Mouse (Mus musculus): ENCODE measurements around the gene Ddi2.

DNA sequence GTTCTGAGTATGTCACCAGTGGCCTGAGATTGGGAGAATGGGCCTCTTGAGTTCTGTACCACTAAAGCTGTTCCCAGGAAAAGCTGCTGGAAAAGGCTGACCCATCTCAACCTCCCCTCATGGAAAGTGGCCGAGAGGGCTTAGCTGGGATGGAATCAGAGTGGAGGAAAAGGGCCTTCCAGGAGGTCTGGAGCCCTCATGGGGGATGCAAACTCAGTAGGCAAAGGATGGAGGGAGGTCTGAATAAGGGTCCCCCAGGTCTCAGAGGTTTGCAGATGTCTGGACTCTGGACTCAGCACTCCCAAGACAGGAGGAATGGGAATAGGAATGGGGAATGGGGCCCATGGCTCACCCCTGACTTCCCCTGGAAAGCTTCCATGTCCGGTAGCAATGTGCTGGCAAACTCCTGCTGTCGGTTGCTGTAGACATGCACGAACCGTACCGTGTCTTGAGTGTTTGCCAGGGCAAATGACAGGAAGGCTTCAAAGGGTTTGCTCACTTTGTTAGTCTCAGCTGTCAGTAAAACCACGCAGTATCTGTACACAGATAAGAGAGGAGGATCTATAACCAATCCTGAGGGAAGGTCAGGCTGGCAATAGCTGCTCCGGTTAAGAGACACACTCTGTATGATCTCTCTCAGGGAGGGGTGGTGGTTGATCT lies 46.4 kb upstream of the Ddi2 start:
- TF ChIP-seq FLI1 (IDR thresholded peaks at IDR 0.05; ENCODE audit: low read length): no peak
- no peak for TF ChIP-seq GATA1 (IDR thresholded peaks at IDR 0.05; ENCODE audit: borderline replicate concordance, low read length)

Data from megakaryocyte, embryonic 14.5 days (primary cell).